Mouse (Mus musculus): ENCODE results near the gene Cdh1. TPM values are rescaled to one million over a fixed set of nuclear protein-coding genes. Genes with fewer than 3 reads are reported as not detected.

Cdh1 gene
- polyA plus RNA-seq, 1 experiment, result 1.5 TPM

- TF ChIP-seq CTCF (IDR thresholded peaks at IDR 0.05; ENCODE audit: extremely low read depth, insufficient read depth, insufficient read length, insufficient replicate concordance) (no peak), POLR2A (IDR thresholded peaks at IDR 0.05; ENCODE audit: low read depth, low read length) (no peak)
- H3K27me3 ChIP-seq (ENCODE audit: control insufficient read depth, insufficient read depth, low read length), result no peaks in the 10 kb centered on the region
- H3K4me1 ChIP-seq (ENCODE audit: control insufficient read depth, insufficient read depth, insufficient read length), result no peaks in the 10 kb centered on the region; the same call in 1 of the 2 replicates
- no peaks in the 10 kb centered on the region for H3K36me3 ChIP-seq (ENCODE audit: control insufficient read depth, insufficient read depth, low read length)
- no peak overlapping the region for H3K27ac ChIP-seq (ENCODE audit: insufficient read depth, low read length)
- no peak overlapping the region for H3K4me3 ChIP-seq (ENCODE audit: extremely low read depth, insufficient read depth, insufficient read length)
- 81% methylated on average over 2 of the region's 2 CpGs for WGBS
- no peak for DNase-seq (ENCODE audit: low read depth in 1 of 2, low spot score in 2 of 2)
Measured at GRCm38 (mm10) chr8:106579510-106579909, 23.6 kb upstream of the Cdh1 start.

- no peak for DNase-seq (ENCODE audit: low read depth in 1 of 2, low spot score in 2 of 2)
- Histone ChIP-seq H3K36me3 (ENCODE audit: control insufficient read depth, insufficient read depth, low read length) (no peaks in the 10 kb centered on the region), H3K27me3 (ENCODE audit: control insufficient read depth, insufficient read depth, low read length) (no peaks in the 10 kb centered on the region), H3K4me1 (ENCODE audit: control insufficient read depth, insufficient read depth, insufficient read length) (no peaks in the 10 kb centered on the region; the same call in 1 of the 2 replicates), H3K4me3 (ENCODE audit: extremely low read depth, insufficient read depth, insufficient read length) (no peak overlapping the region), H3K27ac (ENCODE audit: insufficient read depth, low read length) (no peak overlapping the region)
- TF ChIP-seq POLR2A (IDR thresholded peaks at IDR 0.05; ENCODE audit: low read depth, low read length), result no peak
- no peak for TF ChIP-seq CTCF (IDR thresholded peaks at IDR 0.05; ENCODE audit: extremely low read depth, insufficient read depth, insufficient read length, insufficient replicate concordance)
- WGBS, result 74% methylated on average over 6 of the region's 6 CpGs
Measured at GRCm38 (mm10) chr8:106581344-106582088, 21.6 kb upstream of the Cdh1 start.

GRCm38 (mm10) chr8:106584942-106585670 is 18.0 kb upstream of the Cdh1 start:
- TF ChIP-seq CTCF (IDR thresholded peaks at IDR 0.05; ENCODE audit: extremely low read depth, insufficient read depth, insufficient read length, insufficient replicate concordance) (no peak), POLR2A (IDR thresholded peaks at IDR 0.05; ENCODE audit: low read depth, low read length) (no peak)
- no peaks in the 10 kb centered on the region for H3K36me3 ChIP-seq (ENCODE audit: control insufficient read depth, insufficient read depth, low read length)
- no peak overlapping the region for H3K4me3 ChIP-seq (ENCODE audit: extremely low read depth, insufficient read depth, insufficient read length)
- no peak overlapping the region for H3K27ac ChIP-seq (ENCODE audit: insufficient read depth, low read length)
- DNase-seq (ENCODE audit: low read depth in 1 of 2, low spot score in 2 of 2), result no peak
- no peaks in the 10 kb centered on the region for H3K4me1 ChIP-seq (ENCODE audit: control insufficient read depth, insufficient read depth, insufficient read length)
- WGBS, result 73% methylated on average over 11 of the region's 11 CpGs
- no peaks in the 10 kb centered on the region for H3K27me3 ChIP-seq (ENCODE audit: control insufficient read depth, insufficient read depth, low read length)

GRCm38 (mm10) chr8:106585671-106586037 is 17.5 kb upstream of the Cdh1 start:
- Histone ChIP-seq H3K4me1 (ENCODE audit: control insufficient read depth, insufficient read depth, insufficient read length) (no peaks in the 10 kb centered on the region), H3K36me3 (ENCODE audit: control insufficient read depth, insufficient read depth, low read length) (no peaks in the 10 kb centered on the region), H3K27me3 (ENCODE audit: control insufficient read depth, insufficient read depth, low read length) (no peaks in the 10 kb centered on the region), H3K4me3 (ENCODE audit: extremely low read depth, insufficient read depth, insufficient read length) (no peak overlapping the region), H3K27ac (ENCODE audit: insufficient read depth, low read length) (no peak overlapping the region)
- 47% methylated on average over 3 of the region's 3 CpGs for WGBS
- no peak for TF ChIP-seq CTCF (IDR thresholded peaks at IDR 0.05; ENCODE audit: extremely low read depth, insufficient read depth, insufficient read length, insufficient replicate concordance)
- no peak for TF ChIP-seq POLR2A (IDR thresholded peaks at IDR 0.05; ENCODE audit: low read depth, low read length)
- DNase-seq (ENCODE audit: low read depth in 1 of 2, low spot score in 2 of 2), result no peak

- H3K4me1 ChIP-seq (ENCODE audit: control insufficient read depth, insufficient read depth, insufficient read length), result no peaks in the 10 kb centered on the region
- no peak for DNase-seq (ENCODE audit: low read depth in 1 of 2, low spot score in 2 of 2)
- H3K4me3 ChIP-seq (ENCODE audit: extremely low read depth, insufficient read depth, insufficient read length), result no peak overlapping the region
- H3K27ac ChIP-seq (ENCODE audit: insufficient read depth, low read length), result no peak overlapping the region
- WGBS, result 88% methylated on average over 8 of the region's 8 CpGs
- no peaks in the 10 kb centered on the region for H3K27me3 ChIP-seq (ENCODE audit: control insufficient read depth, insufficient read depth, low read length)
- TF ChIP-seq POLR2A (IDR thresholded peaks at IDR 0.05; ENCODE audit: low read depth, low read length) (no peak), CTCF (IDR thresholded peaks at IDR 0.05; ENCODE audit: extremely low read depth, insufficient read depth, insufficient read length, insufficient replicate concordance) (no peak)
- H3K36me3 ChIP-seq (ENCODE audit: control insufficient read depth, insufficient read depth, low read length), result no peaks in the 10 kb centered on the region
Measured at GRCm38 (mm10) chr8:106586896-106587295, 16.3 kb upstream of the Cdh1 start.

GRCm38 (mm10) chr8:106588443-106589431 is 14.4 kb upstream of the Cdh1 start:
- 86% methylated on average over 3 of the region's 3 CpGs for WGBS
- no peak for DNase-seq (ENCODE audit: low read depth in 1 of 2, low spot score in 2 of 2)
- Histone ChIP-seq H3K4me3 (ENCODE audit: extremely low read depth, insufficient read depth, insufficient read length) (no peak overlapping the region), H3K36me3 (ENCODE audit: control insufficient read depth, insufficient read depth, low read length) (no peaks in the 10 kb centered on the region), H3K27me3 (ENCODE audit: control insufficient read depth, insufficient read depth, low read length) (no peaks in the 10 kb centered on the region), H3K27ac (ENCODE audit: insufficient read depth, low read length) (no peak overlapping the region), H3K4me1 (ENCODE audit: control insufficient read depth, insufficient read depth, insufficient read length) (no peaks in the 10 kb centered on the region)
- TF ChIP-seq CTCF (IDR thresholded peaks at IDR 0.05; ENCODE audit: extremely low read depth, insufficient read depth, insufficient read length, insufficient replicate concordance), result no peak
- no peak for TF ChIP-seq POLR2A (IDR thresholded peaks at IDR 0.05; ENCODE audit: low read depth, low read length)

Measured in spleen, adult 2 months (tissue).